Mouse (Mus musculus): ENCODE measurements around the gene Plcb4. TPM values are rescaled to one million over a fixed set of nuclear protein-coding genes. Genes with fewer than 3 reads are reported as not detected.
A peak's percentile ranks its signal among the peaks of the same experiment; 100 is the strongest.
"Not testable (repeated sequence)": the region's sequence is repeated elsewhere in the genome, so short reads cannot be mapped to it uniquely, and the experiment has no call there.

Gene Plcb4
- total RNA-seq, 2 experiments from 2014 or later = 32.5 to 51.6 TPM

- DNase-seq = no peak
Measured at GRCm38 (mm10) chr2:135954760-135955548, 296.1 kb downstream of the Plcb4 start.

- DNase-seq = no peak
Measured at GRCm38 (mm10) chr2:135955796-135956195, 297.0 kb downstream of the Plcb4 start.

- DNase-seq = peak; percentile 62 to 69
Measured at GRCm38 (mm10) chr2:135957689-135958088, 298.9 kb downstream of the Plcb4 start.

- DNase-seq = no peak
Measured at GRCm38 (mm10) chr2:135958453-135958852, 299.6 kb downstream of the Plcb4 start.

- DNase-seq = no peak
Measured at GRCm38 (mm10) chr2:135963089-135963488, 304.3 kb downstream of the Plcb4 start.

- DNase-seq = peak; percentile 40 to 54
Measured at GRCm38 (mm10) chr2:135966871-135967557, 308.2 kb downstream of the Plcb4 start.

GRCm38 (mm10) chr2:135968159-135968558 is 309.3 kb downstream of the Plcb4 start:
- DNase-seq = no peak

GRCm38 (mm10) chr2:135970902-135971301 is 312.1 kb downstream of the Plcb4 start:
- DNase-seq = no peak

GRCm38 (mm10) chr2:135975978-135976377 is 317.2 kb downstream of the Plcb4 start:
- DNase-seq = no peak

GRCm38 (mm10) chr2:135978790-135979189 is 320.0 kb downstream of the Plcb4 start:
- no peak for DNase-seq

GRCm38 (mm10) chr2:135980428-135980827 is 321.6 kb downstream of the Plcb4 start:
- DNase-seq = no peak

- no peak for DNase-seq
Measured at GRCm38 (mm10) chr2:135983972-135984371, 325.2 kb downstream of the Plcb4 start.

GRCm38 (mm10) chr2:135985536-135986265 is 326.9 kb downstream of the Plcb4 start:
- DNase-seq = no peak

- not testable (repeated sequence) for DNase-seq
Measured at GRCm38 (mm10) chr2:135988475-135988874, 329.7 kb downstream of the Plcb4 start.

- DNase-seq = not testable (repeated sequence)
Measured at GRCm38 (mm10) chr2:135990686-135991085, 331.9 kb downstream of the Plcb4 start.

GRCm38 (mm10) chr2:135993314-135993713 is 334.5 kb downstream of the Plcb4 start:
- no peak for DNase-seq

GRCm38 (mm10) chr2:135995196-135995595 is 336.4 kb downstream of the Plcb4 start:
- DNase-seq = no peak

GRCm38 (mm10) chr2:135996936-135997335 is 338.1 kb downstream of the Plcb4 start:
- no peak for DNase-seq

- DNase-seq = no peak
Measured at GRCm38 (mm10) chr2:135997361-135998150, 338.7 kb downstream of the Plcb4 start.

- no peak for DNase-seq
Measured at GRCm38 (mm10) chr2:135998886-135999285, 340.1 kb downstream of the Plcb4 start.

GRCm38 (mm10) chr2:135999361-135999760 is 340.6 kb downstream of the Plcb4 start:
- no peak for DNase-seq

GRCm38 (mm10) chr2:136000933-136001332 is 342.1 kb downstream of the Plcb4 start:
- no peak for DNase-seq

All from adrenal gland, postnatal 36 days (tissue).